Mouse (Mus musculus): ENCODE data around the gene Map3k14. TPM values are rescaled to one million over a fixed set of nuclear protein-coding genes. Genes with fewer than 3 reads are reported as not detected.

The Map3k14 gene
- total and polyA plus RNA-seq, 3 experiments: 4.9 to 10.8 (median 10.8) TPM

DNA sequence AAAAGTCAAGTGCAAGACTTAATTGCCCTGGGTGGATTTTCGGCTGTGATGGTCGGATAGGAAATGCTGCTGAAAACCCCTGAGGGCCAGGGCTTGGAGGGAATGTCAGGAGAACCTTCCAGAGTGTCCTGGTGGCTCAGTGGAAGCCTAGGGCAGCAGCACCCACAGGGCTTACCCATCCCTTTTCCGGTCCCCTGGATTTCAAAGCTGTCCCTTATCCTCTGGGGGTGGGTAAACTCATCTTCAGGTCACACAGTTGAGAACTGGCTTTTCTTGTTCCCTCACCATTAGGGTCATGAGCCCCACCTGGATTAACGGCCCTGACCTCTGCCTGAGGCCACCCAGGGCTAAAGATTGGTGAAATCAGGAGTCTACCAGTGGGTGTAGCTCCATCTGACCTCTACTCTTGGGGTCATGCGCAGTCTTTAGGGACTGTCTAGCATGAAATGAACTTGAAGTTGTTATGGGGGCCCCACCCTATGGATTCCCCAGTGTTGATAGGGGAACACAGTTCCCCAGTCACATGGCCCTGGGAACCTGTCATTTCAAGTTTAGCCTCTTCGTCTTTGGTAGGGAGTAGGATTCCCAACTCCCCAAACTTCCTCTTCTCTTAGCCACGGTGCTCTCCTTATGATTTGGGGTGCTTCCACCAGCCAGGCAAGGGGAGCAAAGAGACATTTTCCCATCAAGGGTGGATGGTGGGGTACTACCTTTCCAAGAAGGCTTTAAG, 94.1 kb downstream of the Map3k14 start:
- DNase-seq (ENCODE audit: low spot score): no peak
- Histone ChIP-seq H3K4me1 (ENCODE audit: insufficient read depth, low read depth, low read length) (peaks cover 67% of the 10 kb centered on the region), H3K36me3 (replicated peaks) (no peaks in the 10 kb centered on the region), H3K27me3 (ENCODE audit: insufficient read depth, low read length) (peaks cover 9% of the 10 kb centered on the region; the same call in 1 of the 2 replicates), H3K9me3 (replicated peaks) (peaks cover 10% of the 10 kb centered on the region), H3K4me3 (ENCODE audit: low read depth, low read length) (no peak overlapping the region)
- no peak for ATAC-seq (ENCODE audit: extremely low read depth, insufficient number of reproducible peaks, low FRiP score, poor library complexity, severe bottlenecking)
- TF ChIP-seq CTCF (IDR thresholded peaks at IDR 0.05; ENCODE audit: low read depth, low read length): no peak
- TF ChIP-seq GATA2 (IDR thresholded peaks at IDR 0.05; ENCODE audit: borderline replicate concordance, low read depth, low read length): no peak
- TF ChIP-seq TAL1 (conservative IDR thresholded peaks at IDR 0.05; ENCODE audit: low read depth, low read length): no peak
- TF ChIP-seq POLR2AphosphoS5 (IDR thresholded peaks at IDR 0.05; ENCODE audit: insufficient replicate concordance, low read depth, low read length): no peak
- no peak for TF ChIP-seq GATA1 (IDR thresholded peaks at IDR 0.05; ENCODE audit: borderline replicate concordance, low read length)

GRCm38 (mm10) chr11:103172392-103173040, 94.8 kb downstream of the Map3k14 start:
- no peak for ATAC-seq (ENCODE audit: extremely low read depth, insufficient number of reproducible peaks, low FRiP score, poor library complexity, severe bottlenecking)
- Histone ChIP-seq H3K4me1 (ENCODE audit: insufficient read depth, low read depth, low read length) (peaks cover 60% of the 10 kb centered on the region), H3K36me3 (replicated peaks) (no peaks in the 10 kb centered on the region), H3K4me3 (ENCODE audit: low read depth, low read length) (no peak overlapping the region), H3K9me3 (replicated peaks) (peaks cover 10% of the 10 kb centered on the region), H3K27me3 (ENCODE audit: insufficient read depth, low read length) (peaks cover 6% of the 10 kb centered on the region; the same call in 1 of the 2 replicates)
- no peak for DNase-seq (ENCODE audit: low spot score)
- TF ChIP-seq GATA1 (IDR thresholded peaks at IDR 0.05; ENCODE audit: borderline replicate concordance, low read length): no peak
- TF ChIP-seq POLR2AphosphoS5 (IDR thresholded peaks at IDR 0.05; ENCODE audit: insufficient replicate concordance, low read depth, low read length): no peak

DNA sequence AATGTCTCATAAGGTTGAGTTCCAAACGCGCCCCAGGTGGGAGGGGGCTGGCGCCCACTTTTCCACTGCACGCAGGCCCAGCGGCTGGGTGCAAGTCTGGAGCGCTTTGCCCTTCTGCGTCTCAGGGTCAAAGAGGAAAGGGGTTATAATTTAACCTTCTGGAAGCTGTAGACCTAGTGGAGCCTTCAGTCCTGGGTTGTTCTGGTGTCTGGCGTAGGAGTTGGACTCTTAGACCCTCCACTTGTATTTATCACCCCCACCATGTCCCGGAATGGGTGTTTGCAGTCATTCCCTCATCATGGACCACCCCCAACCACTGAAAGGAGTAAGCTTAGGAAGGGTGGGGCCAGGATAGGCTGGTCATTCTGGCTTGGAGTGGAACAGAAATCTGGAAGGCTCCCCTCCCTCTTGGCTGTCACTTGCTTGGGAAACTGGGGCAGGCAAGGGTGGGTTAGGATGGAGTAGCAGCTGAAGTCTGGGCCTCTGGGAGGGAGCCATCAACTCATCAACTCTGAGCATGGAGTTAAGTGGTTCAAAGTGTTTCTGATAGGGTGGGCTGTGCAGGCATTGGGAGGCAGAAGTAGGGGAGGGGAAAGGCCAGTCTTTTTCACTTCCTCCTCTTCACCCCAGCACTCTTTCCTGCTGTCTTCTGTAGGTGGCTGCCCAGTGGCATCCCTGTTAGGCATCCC, 95.4 kb downstream of the Map3k14 start:
- DNase-seq (ENCODE audit: low spot score) (no peak), ATAC-seq (ENCODE audit: extremely low read depth, insufficient number of reproducible peaks, low FRiP score, poor library complexity, severe bottlenecking) (no peak)
- Histone ChIP-seq H3K4me3 (ENCODE audit: low read depth, low read length) (no peak overlapping the region), H3K4me1 (ENCODE audit: insufficient read depth, low read depth, low read length) (peaks cover 54% of the 10 kb centered on the region), H3K9me3 (replicated peaks) (peaks cover 10% of the 10 kb centered on the region), H3K27me3 (ENCODE audit: insufficient read depth, low read length) (peaks cover 6% of the 10 kb centered on the region; the same call in 1 of the 2 replicates), H3K36me3 (replicated peaks) (no peaks in the 10 kb centered on the region)
- no peak for TF ChIP-seq TAL1 (conservative IDR thresholded peaks at IDR 0.05; ENCODE audit: low read depth, low read length)
- no peak for TF ChIP-seq GATA1 (IDR thresholded peaks at IDR 0.05; ENCODE audit: borderline replicate concordance, low read length)
- no peak for TF ChIP-seq GATA2 (IDR thresholded peaks at IDR 0.05; ENCODE audit: borderline replicate concordance, low read depth, low read length)
- no peak for TF ChIP-seq POLR2AphosphoS5 (IDR thresholded peaks at IDR 0.05; ENCODE audit: insufficient replicate concordance, low read depth, low read length)
- TF ChIP-seq CTCF (IDR thresholded peaks at IDR 0.05; ENCODE audit: low read depth, low read length): no peak

- ATAC-seq (ENCODE audit: extremely low read depth, insufficient number of reproducible peaks, low FRiP score, poor library complexity, severe bottlenecking) (no peak), DNase-seq (ENCODE audit: low spot score) (no peak)
- Histone ChIP-seq H3K36me3 (replicated peaks) (no peaks in the 10 kb centered on the region), H3K27me3 (ENCODE audit: insufficient read depth, low read length) (peaks cover 9% of the 10 kb centered on the region), H3K9me3 (replicated peaks) (peaks cover 10% of the 10 kb centered on the region), H3K4me1 (ENCODE audit: insufficient read depth, low read depth, low read length) (peaks cover 48% of the 10 kb centered on the region), H3K4me3 (ENCODE audit: low read depth, low read length) (no peak overlapping the region)
- TF ChIP-seq GATA1 (IDR thresholded peaks at IDR 0.05; ENCODE audit: borderline replicate concordance, low read length) (no peak), TAL1 (conservative IDR thresholded peaks at IDR 0.05; ENCODE audit: low read depth, low read length) (no peak), GATA2 (IDR thresholded peaks at IDR 0.05; ENCODE audit: borderline replicate concordance, low read depth, low read length) (no peak), CTCF (IDR thresholded peaks at IDR 0.05; ENCODE audit: low read depth, low read length) (no peak), POLR2AphosphoS5 (IDR thresholded peaks at IDR 0.05; ENCODE audit: insufficient replicate concordance, low read depth, low read length) (no peak)
These were observed 96.0 kb downstream of the Map3k14 start for GRCm38 (mm10) chr11:103171286-103171620.

- ATAC-seq (ENCODE audit: extremely low read depth, insufficient number of reproducible peaks, low FRiP score, poor library complexity, severe bottlenecking) (no peak), DNase-seq (ENCODE audit: low spot score) (no peak)
- TF ChIP-seq POLR2AphosphoS5 (IDR thresholded peaks at IDR 0.05; ENCODE audit: insufficient replicate concordance, low read depth, low read length): no peak
- TF ChIP-seq TAL1 (conservative IDR thresholded peaks at IDR 0.05; ENCODE audit: low read depth, low read length): no peak
- TF ChIP-seq GATA2 (IDR thresholded peaks at IDR 0.05; ENCODE audit: borderline replicate concordance, low read depth, low read length): no peak
- no peak for TF ChIP-seq GATA1 (IDR thresholded peaks at IDR 0.05; ENCODE audit: borderline replicate concordance, low read length)
- TF ChIP-seq CTCF (IDR thresholded peaks at IDR 0.05; ENCODE audit: low read depth, low read length): no peak
- H3K4me1 ChIP-seq (ENCODE audit: insufficient read depth, low read depth, low read length): peaks cover 43% of the 10 kb centered on the region
- H3K27me3 ChIP-seq (ENCODE audit: insufficient read depth, low read length): peaks cover 14% of the 10 kb centered on the region
- H3K9me3 ChIP-seq (replicated peaks): peaks cover 15% of the 10 kb centered on the region
- no peak within 1 kb of the TSS for H3K4me3 ChIP-seq (ENCODE audit: low read depth, low read length)
- no peaks in the 10 kb centered on the region for H3K36me3 ChIP-seq (replicated peaks)
These were observed 96.6 kb downstream of the Map3k14 start, which contains the start of gene Fmnl1 for GRCm38 (mm10) chr11:103170494-103171285. Fmnl1 (plus strand) TSS chr11:103171107.
